Mouse (Mus musculus) olfactory bulb, adult 2 months (tissue): ENCODE data around the gene Gp1bb. TPM values are rescaled to one million over a fixed set of nuclear protein-coding genes. Genes with fewer than 3 reads are reported as not detected.

ENCODE experiments used
- H3K27ac ChIP-seq: fragments of 200-500 bp; 2 replicates; pipeline ENCODE4 v1.5.1; 2012; ENCODE audit warnings: low read depth, low read length; ENCODE audit not compliant: insufficient read depth
- H3K4me1 ChIP-seq: fragments of 200-500 bp; 2 replicates; pipeline ENCODE4 v1.6.1; 2012; ENCODE audit warnings: low read length; ENCODE audit not compliant: control insufficient read depth, insufficient read depth
- H3K4me3 ChIP-seq: fragments of 200-500 bp; 2 replicates; pipeline ENCODE4 v1.5.1; 2012; ENCODE audit warnings: mild to moderate bottlenecking, low read depth, low read length, moderate library complexity; ENCODE audit not compliant: insufficient read depth
- CTCF ChIP-seq: fragments of 200-500 bp; IDR thresholded peaks from 2 replicates; pipeline ENCODE4 v1.5.1; 2012; ENCODE audit warnings: low read depth, mild to moderate bottlenecking, low read length, moderate library complexity; ENCODE audit not compliant: insufficient read depth
- POLR2A ChIP-seq: fragments of 200-500 bp; IDR thresholded peaks from 2 replicates; pipeline ENCODE4 v1.6.1; 2012; ENCODE audit warnings: mild to moderate bottlenecking, low read depth, low read length, moderate library complexity; ENCODE audit not compliant: insufficient read depth
- WGBS: fragments of 180-500 bp; shearing (Covaris S2); methylation state at CpG from one replicate; pipeline ENCODE4 v1.1.7; 2018; 5-methylcytosine and 5-hydroxymethylcytosine counted together
- polyA plus RNA-seq: library from polyadenylated mRNA; stranded (reverse); fragments of >200 nt; gene quantifications from 2 replicates; pipeline ENCODE4 v1.2.4, GENCODE M21; 2012; ENCODE audit warnings: low replicate concordance; ENCODE audit not compliant: missing spikeins, insufficient read depth, insufficient read length

Gp1bb gene
- polyA plus RNA-seq, 1 experiment: not detected

DNA sequence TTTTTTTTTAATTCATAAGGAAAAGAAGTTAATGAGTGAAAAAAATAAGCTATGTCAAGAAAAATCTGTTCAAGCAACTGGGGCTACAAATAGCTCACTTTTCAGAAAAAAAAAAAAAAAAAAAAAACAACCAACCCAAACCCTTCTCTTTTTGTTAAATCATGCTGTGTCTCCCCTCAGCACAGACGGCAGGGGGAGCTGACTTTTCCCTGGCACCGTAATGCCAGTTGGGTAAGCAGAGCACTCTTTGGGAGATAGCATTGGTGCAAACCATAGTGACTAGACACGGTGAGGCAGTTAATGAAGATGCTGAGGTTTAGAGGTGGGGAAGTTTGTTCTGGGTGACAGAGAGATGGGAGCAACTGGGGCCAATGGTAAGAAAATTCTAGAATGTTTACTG lies 9.9 kb upstream of the Gp1bb start:
- peaks cover 22% of the 10 kb centered on the region for H3K4me1 ChIP-seq
- TF ChIP-seq CTCF (0 out of 2 replicates have a peak, but pooled peaks have one; percentile 28), POLR2A (no peak)
- no peak overlapping the region for H3K4me3 ChIP-seq
- 16% methylated on average over 3 of the region's 3 CpGs for WGBS
- H3K27ac ChIP-seq: no peak overlapping the region

DNA sequence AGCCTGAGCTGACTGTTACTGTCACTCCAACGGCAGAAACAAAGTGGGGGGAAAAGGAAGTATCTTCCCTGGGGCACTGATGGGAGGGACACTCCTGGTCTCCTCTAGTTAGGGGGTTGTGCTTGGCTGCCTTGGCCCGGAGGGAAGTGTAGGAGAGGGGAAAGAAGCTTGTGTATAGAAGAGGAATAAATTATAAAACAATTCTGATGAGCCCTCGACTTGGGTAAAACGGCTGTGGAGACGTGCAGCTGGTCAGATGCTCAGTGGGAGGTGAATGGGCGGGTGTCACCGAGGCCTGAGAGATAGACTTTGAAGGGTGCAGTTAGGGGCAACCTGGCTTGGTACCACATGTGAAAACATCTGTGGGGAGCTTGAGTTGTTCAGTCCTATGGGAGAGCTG lies 8.9 kb upstream of the Gp1bb start:
- WGBS: 67% methylated on average over 7 of the region's 7 CpGs
- Histone ChIP-seq H3K27ac (no peak overlapping the region), H3K4me3 (no peak overlapping the region), H3K4me1 (peaks cover 28% of the 10 kb centered on the region)
- TF ChIP-seq POLR2A (no peak), CTCF (no peak)

DNA sequence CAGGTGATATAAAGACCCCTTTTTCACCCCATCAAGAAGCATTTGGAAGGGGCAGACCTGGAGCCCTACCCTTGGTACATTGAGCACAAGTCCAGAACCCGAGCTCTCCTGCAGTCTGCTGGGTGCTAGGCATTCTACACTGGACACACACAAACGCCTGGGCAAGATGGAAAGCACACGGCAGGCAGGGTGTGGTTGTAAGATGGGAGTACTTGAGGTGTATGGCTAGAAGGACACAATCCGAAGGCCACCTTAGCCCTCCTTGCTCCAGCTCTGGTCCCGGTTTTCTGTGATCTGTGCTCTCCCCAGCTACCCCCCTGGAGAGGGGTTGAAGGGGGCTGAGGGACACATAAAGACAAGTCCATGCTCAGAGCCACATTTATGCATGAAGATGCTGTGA lies 8.1 kb upstream of the Gp1bb start:
- Histone ChIP-seq H3K27ac (0 out of 2 replicates have a peak overlapping the region, but pooled peaks have one; percentile 71), H3K4me1 (peaks cover 37% of the 10 kb centered on the region), H3K4me3 (peak overlapping the region; percentile 95)
- WGBS: 56% methylated on average over 5 of the region's 5 CpGs
- TF ChIP-seq CTCF (no peak), POLR2A (no peak)

DNA sequence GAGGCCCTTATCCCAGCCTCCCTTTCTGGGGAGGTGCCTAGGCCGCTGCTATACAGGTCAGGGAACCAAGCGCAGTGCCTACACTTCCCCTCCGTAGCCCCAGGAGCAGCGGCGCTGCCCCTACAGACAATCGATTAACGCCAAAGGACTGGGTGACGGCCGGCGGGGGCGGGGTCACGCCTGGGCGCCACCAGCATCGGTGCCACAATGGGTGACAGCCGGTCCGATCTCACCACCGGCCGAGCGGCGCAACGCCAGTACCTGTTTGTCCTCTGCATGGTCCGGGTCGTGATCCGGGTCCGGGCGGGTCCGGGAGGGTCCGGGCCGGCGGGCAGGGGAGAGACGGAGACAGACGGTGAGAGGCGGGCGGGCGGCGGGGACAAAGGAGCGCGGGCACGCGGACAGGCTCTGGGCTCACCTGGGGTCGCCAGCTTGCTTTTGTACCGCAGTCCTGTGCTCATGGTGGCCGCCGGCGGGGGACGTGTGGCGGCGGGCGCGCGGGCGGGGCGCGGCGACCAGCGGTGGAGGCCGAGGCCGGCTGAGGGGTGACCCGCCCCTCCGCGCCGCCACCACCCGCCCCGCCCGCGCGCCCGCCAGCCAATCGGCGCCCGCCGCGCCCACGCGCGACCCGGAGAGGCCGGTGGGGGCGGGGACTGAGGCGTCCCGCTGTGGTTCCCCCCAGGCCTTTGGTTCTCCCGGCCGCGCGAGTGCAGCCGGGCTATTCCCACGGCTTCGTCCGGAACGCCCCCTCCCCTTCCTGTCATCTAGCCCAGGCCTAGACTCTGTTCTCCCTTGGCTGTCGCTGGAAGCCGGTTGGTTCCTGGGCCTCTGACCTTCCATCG lies 7.4 kb upstream of the Gp1bb start, which contains the start of gene Sept5:
Gene Sept5 (minus strand): TSS at position 565 of the 842 bp plus-strand sequence.
- Histone ChIP-seq H3K27ac (peak within 1 kb of the TSS; percentile 71), H3K4me3 (peak within 1 kb of the TSS; percentile 95), H3K4me1 (peaks cover 43% of the 10 kb centered on the region)
- TF ChIP-seq POLR2A (no peak; the same call in 1 of the 2 replicates), CTCF (no peak)
- under 1% methylated on average over 71 of the region's 93 CpGs for WGBS

DNA sequence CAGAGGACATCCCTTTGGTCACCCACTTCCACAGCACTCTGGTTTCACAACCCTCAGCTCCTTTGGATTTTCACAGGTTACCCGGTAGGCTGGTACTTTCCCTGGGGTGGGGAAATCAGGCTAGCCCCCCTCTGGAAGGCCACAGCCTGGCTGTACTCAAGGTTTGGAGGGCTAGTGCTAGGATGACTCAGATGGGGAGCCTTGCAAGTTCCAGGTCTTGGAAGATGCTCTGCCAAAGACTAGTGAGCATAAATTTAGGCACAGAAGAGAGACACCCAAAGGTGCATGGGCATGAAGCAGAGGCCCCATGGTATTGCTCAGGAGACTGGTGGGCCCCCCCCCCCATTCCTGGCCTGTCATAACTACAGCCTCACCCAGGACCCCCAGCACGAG lies 6.7 kb upstream of the Gp1bb start:
- 19% methylated on average over 2 of the region's 2 CpGs for WGBS
- TF ChIP-seq CTCF (no peak), POLR2A (no peak)
- peak overlapping the region; percentile 95 for H3K4me3 ChIP-seq
- peaks cover 50% of the 10 kb centered on the region for H3K4me1 ChIP-seq
- peak overlapping the region; percentile 18 for H3K27ac ChIP-seq

DNA sequence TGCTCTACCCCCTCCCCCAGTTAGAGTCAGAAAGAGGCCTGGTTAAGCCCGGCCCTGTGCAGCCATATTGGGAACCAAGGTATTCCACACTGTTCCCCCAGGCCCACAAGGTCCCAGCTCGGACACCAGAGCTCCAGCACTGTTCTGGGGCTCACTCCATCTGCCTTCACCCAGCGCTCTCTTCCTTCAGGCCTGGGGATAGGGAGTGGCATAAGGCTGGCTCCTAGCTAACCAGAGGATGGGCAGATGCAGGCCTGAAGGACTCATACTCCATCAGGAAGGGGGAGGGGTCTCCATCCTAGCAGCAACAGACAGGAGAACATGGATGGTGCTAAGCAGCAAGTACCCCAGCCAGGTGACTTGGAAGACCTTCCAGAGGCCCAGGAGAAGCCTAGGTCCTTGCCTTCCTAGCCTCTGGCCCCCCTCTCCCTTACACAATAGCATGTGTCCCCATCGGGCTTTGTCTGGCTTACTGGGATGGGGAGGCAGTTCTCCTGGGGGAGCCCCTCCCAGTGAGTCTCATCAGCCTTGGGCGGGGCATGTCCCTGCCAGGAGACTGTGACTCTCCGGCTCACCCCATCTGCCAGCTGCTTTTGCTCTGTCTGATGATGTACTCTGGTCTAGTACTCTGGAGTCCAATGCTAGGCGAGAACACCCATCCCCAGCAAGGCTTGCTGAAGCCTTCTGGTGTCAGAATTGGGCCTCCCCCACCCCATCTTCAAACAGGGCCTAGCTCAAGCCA lies 6.2 kb upstream of the Gp1bb start:
- TF ChIP-seq CTCF (no peak), POLR2A (no peak)
- 52% methylated on average over 7 of the region's 7 CpGs for WGBS
- Histone ChIP-seq H3K4me3 (peak overlapping the region; percentile 95), H3K27ac (peak overlapping the region; percentile 18), H3K4me1 (peaks cover 55% of the 10 kb centered on the region)

DNA sequence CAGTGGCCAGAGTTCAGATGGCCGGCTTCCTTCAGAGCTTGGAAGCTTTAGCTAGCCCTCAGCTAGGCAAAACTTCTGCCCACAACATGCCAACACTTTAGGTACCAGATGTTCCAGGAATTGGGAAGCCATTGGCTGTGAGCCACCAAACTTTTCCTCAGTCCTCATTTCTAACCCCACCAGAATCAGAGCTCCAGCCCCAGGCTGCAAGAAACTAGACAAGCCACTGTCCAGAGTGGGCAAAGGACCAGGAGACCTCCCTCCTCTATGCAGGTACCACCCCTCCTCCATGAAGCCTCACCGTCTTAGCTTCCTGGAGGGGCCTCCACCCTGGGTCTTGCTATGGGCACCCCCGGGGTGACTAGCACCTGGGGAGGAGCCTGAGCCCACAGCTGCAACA lies 5.0 kb upstream of the Gp1bb start:
- peak overlapping the region; percentile 74 for H3K4me3 ChIP-seq
- no peak for TF ChIP-seq CTCF
- TF ChIP-seq POLR2A: no peak
- H3K4me1 ChIP-seq: peaks cover 65% of the 10 kb centered on the region
- no peak overlapping the region for H3K27ac ChIP-seq
- WGBS: 53% methylated on average over 3 of the region's 3 CpGs

DNA sequence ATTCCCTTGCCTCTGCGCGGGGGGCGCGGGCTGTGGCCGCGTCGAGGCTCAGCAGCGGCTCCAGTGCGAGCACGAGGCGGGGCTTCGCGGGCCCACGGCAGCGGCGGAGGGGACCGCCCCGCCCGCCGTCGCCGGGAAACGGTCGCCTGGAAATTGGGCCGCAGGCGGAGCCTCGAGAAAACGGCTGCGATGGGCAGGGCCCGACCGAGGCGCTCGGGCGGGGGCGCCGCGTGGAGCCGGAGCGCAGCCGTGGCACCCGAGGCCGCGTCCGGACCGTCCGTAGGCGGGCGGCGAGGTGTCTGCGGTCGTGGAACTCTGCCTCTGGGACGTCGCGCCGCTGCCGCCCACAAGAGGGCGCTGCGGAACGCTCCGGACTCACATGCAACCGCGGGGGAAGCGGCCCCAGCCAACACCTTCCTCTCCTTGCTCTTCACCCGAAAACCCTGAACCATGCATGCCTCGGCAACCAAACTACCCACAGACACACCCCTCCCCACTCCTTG lies 4.2 kb upstream of the Gp1bb start, which contains the start of gene Gm49601:
Gene Gm49601 (minus strand): TSS at position 52 of the 503 bp plus-strand sequence.
- Histone ChIP-seq H3K4me1 (peaks cover 73% of the 10 kb centered on the region), H3K4me3 (peak within 1 kb of the TSS; percentile 74), H3K27ac (peak within 1 kb of the TSS; percentile 86)
- TF ChIP-seq CTCF: peak; percentile 92; the same call in 1 of the 2 replicates
- peak; percentile 24; the same call in 1 of the 2 replicates for TF ChIP-seq POLR2A
- WGBS: under 1% methylated on average over 65 of the region's 65 CpGs

DNA sequence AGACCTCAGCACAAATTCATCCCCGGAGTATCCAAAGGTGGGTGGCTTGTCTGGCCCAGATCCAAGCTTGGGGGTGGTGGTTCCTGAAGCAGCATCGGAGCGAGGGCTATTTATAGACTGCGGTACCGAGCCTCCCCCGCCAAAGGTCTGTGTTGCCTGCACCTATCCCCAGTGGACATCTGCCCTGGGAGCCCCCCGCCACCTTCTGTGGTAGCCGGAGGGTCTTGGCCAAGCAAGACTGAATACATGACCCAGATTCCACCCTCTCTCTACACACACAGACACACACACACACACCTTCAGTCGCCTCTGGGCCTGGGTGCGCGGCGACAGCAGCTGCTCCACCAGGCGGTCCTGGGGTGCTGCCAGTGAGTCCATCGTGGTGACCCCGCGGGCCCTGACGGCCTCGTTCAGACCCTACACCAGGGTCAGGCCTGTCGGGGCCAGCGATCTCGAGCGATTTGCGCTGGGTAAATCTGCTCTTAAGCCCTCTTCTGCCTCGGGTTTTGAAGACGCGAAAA lies 3.6 kb upstream of the Gp1bb start:
- H3K4me3 ChIP-seq: peak overlapping the region; percentile 74
- peak overlapping the region; percentile 86 for H3K27ac ChIP-seq
- WGBS: 14% methylated on average over 26 of the region's 26 CpGs
- peaks cover 78% of the 10 kb centered on the region for H3K4me1 ChIP-seq
- TF ChIP-seq POLR2A (no peak), CTCF (no peak)
